Mouse (Mus musculus) forebrain, postnatal 0 days (tissue): ENCODE results near the gene Gpr83. TPM values are rescaled to one million over a fixed set of nuclear protein-coding genes. Genes with fewer than 3 reads are reported as not detected.
A peak's percentile ranks its signal among the peaks of the same experiment; 100 is the strongest.

ENCODE experiments used
- ATAC-seq: fragments of 200-750 bp; cut with Nextera tagmentation; 2 replicates; pipeline ENCODE4 v1.8.0; 2017; ENCODE audit warnings: mild to moderate bottlenecking, moderate library complexity
- DNase-seq: peaks from one replicate; pipeline ENCODE4 v3.0.0-alpha.2; 2015
- H3K27ac ChIP-seq: fragments of 300-500 bp; sonication (generic); 2 replicates; pipeline ENCODE4 v1.5.1; 2014; ENCODE audit warnings: low read depth, mild to moderate bottlenecking, antibody characterized with exemption, low read length, moderate library complexity, mixed read lengths
- H3K27me3 ChIP-seq: fragments of 300-500 bp; sonication (generic); 2 replicates; pipeline ENCODE4 v1.6.1; 2014; ENCODE audit warnings: mild to moderate bottlenecking, low read length, mixed read lengths; ENCODE audit not compliant: insufficient read depth
- H3K36me3 ChIP-seq: fragments of 300-500 bp; sonication (generic); 2 replicates; pipeline ENCODE4 v1.6.1; 2014; ENCODE audit warnings: mild to moderate bottlenecking, moderate library complexity; ENCODE audit not compliant: insufficient read depth
- H3K4me1 ChIP-seq: fragments of 300-500 bp; sonication (generic); 2 replicates; pipeline ENCODE4 v1.6.1; 2014; ENCODE audit warnings: antibody characterized with exemption; ENCODE audit not compliant: insufficient read depth
- H3K4me2 ChIP-seq: fragments of 300-500 bp; sonication (generic); 2 replicates; pipeline ENCODE4 v1.6.1; 2014; ENCODE audit warnings: low read depth, mild to moderate bottlenecking, moderate library complexity
- H3K4me3 ChIP-seq: fragments of 300-500 bp; sonication (generic); 2 replicates; pipeline ENCODE4 v1.5.1; 2014; ENCODE audit warnings: low read depth, low read length, mixed read lengths
- H3K9ac ChIP-seq: fragments of 300-500 bp; sonication (generic); 2 replicates; pipeline ENCODE4 v1.6.1; 2014; ENCODE audit warnings: mild to moderate bottlenecking
- H3K9me3 ChIP-seq: fragments of 300-500 bp; sonication (generic); 2 replicates; pipeline ENCODE4 v1.6.1; 2016; ENCODE audit warnings: low read length
- CTCF ChIP-seq: sonication (generic); IDR thresholded peaks from 2 replicates; pipeline ENCODE4 v1.5.1; 2016; ENCODE audit warnings: antibody characterized with exemption, control low read depth, low read depth
- WGBS: fragments of 180-500 bp; shearing (Covaris S2); extraction: QIAGEN DNeasy Blood & Tissue Kit; methylation state at CpG from one replicate; pipeline ENCODE4 v1.1.7; 2014; 5-methylcytosine and 5-hydroxymethylcytosine counted together
- polyA plus RNA-seq: library from polyadenylated mRNA; unstranded; fragments of >200 nt; fragmentation: Nextera tagmentation; extraction: Ambion mirVana; gene quantifications from 2 replicates; pipeline ENCODE4 v1.2.1, GENCODE M21; 2015
- total RNA-seq: library from RNA; depleted of rRNA; stranded (reverse); fragments of >200 nt; gene quantifications from 2 replicates; pipeline ENCODE4 v1.2.3, GENCODE M21; 2014; rRNA removed

Gpr83 gene
- total and polyA plus RNA-seq, 2 experiments from 2014 or later = 2.7 to 4.0 TPM

GRCm38 (mm10) chr9:14918825-14919668 lies 59.0 kb downstream of the Gpr83 start:
- Histone ChIP-seq H3K27me3 (no peaks in the 10 kb centered on the region), H3K27ac (no peak overlapping the region), H3K4me2 (no peak overlapping the region), H3K4me3 (no peak overlapping the region), H3K9ac (no peak overlapping the region), H3K4me1 (no peaks in the 10 kb centered on the region), H3K36me3 (no peaks in the 10 kb centered on the region), H3K9me3 (no peaks in the 10 kb centered on the region)
- 66% methylated on average over 5 of the region's 5 CpGs for WGBS
- no peak for DNase-seq
- 0 out of 2 replicates have a peak, but pooled peaks have one; percentile 36 for ATAC-seq
- no peak for TF ChIP-seq CTCF

Other genes starting within 250 kb of the Gpr83 start
- 21.8 and 31.4 TPM in 2 replicates for gene Amotl1, start 215.2 kb upstream of the Gpr83 start, total RNA-seq
- gene Amotl1, start 215.2 kb upstream of the Gpr83 start, polyA plus RNA-seq = 3.1 and 5.2 TPM in 2 replicates
- 0.23 and 0.29 TPM in 2 replicates for gene Piwil4, start 119.5 kb upstream of the Gpr83 start, total RNA-seq
- gene Piwil4, start 119.5 kb upstream of the Gpr83 start, polyA plus RNA-seq = 0.11 and 0.18 TPM in 2 replicates
- gene Fut4, start 107.8 kb upstream of the Gpr83 start, total RNA-seq = 1.5 and 2.3 TPM in 2 replicates
- 0.54 and 0.59 TPM in 2 replicates for gene Fut4, start 107.8 kb upstream of the Gpr83 start, polyA plus RNA-seq
- gene 1700012B09Rik, start 89.2 kb upstream of the Gpr83 start, total RNA-seq = 1.00 and 2.5 TPM in 2 replicates
- gene 1700012B09Rik, start 89.2 kb upstream of the Gpr83 start, polyA plus RNA-seq = 6.1 and 8.8 TPM in 2 replicates
- 9.8 and 11.8 TPM in 2 replicates for gene Mre11a, start 75.6 kb upstream of the Gpr83 start, total RNA-seq
- gene Mre11a, start 75.6 kb upstream of the Gpr83 start, polyA plus RNA-seq = 6.6 and 8.9 TPM in 2 replicates
- 24.8 and 31.3 TPM in 2 replicates for gene Ankrd49, start 75.4 kb upstream of the Gpr83 start, total RNA-seq
- gene Ankrd49, start 75.4 kb upstream of the Gpr83 start, polyA plus RNA-seq = 33.8 and 39.5 TPM in 2 replicates
- gene Izumo1r, start 43.7 kb downstream of the Gpr83 start, total RNA-seq = not detected in 2 replicates
- not detected in 2 replicates for gene Izumo1r, start 43.7 kb downstream of the Gpr83 start, polyA plus RNA-seq
- gene Panx1, start 185.3 kb downstream of the Gpr83 start, total RNA-seq = 112 and 125 TPM in 2 replicates
- 135 and 168 TPM in 2 replicates for gene Panx1, start 185.3 kb downstream of the Gpr83 start, polyA plus RNA-seq